ENCODE assay signal across 14 mouse cellular contexts in the genomic region with DNA sequence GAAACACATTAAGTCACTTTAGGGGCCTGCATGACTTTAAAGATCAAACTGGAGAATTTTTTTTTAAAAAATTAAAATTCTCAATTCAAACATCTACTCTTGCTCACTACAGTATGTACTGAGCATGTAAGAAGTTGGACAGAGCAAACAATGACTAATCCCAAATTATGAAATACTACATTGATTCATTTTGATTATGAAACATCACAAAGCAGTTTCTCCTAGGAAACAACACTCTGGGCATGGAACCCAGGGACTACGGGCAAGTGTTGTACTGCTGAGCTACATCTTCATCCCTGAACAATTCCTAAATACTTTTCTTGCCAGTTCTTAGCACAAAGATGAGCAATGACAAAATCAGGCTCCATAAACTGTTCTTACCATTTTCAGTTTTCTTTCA. TPM values are rescaled to one million over a fixed set of nuclear protein-coding genes. Genes with fewer than 3 reads are reported as not detected.
A peak's percentile ranks its signal among the peaks of the same experiment; 100 is the strongest.
DNase-seq lines count a peak whose midpoint lies in the region.
"Had no signal": no experiment of that assay in that cellular context is flagged by ENCODE, and none has a peak within 500 bp of the region (broad histone marks: within the 10 kb centered on the region; RNA-seq: fewer than 3 reads in every experiment).

No protein-coding gene starts in this region.

- peaks cover 52% of the 10 kb centered on the region for H3K79me2 ChIP-seq in macrophage (ENCODE audit: inconsistent target)

- 21% methylated on average over 1 of the region's 1 CpGs for WGBS in macrophage (ENCODE audit: missing documents)
- 93% methylated on average over 1 of the region's 1 CpGs for WGBS in hindbrain, embryonic 10.5 days

- peak overlapping the region; percentile 38 for H3K4me3 ChIP-seq in macrophage (ENCODE audit: inconsistent target)
- H3K4me3 ChIP-seq in hindbrain, embryonic 10.5 days: no peak overlapping the region
- H3K4me3 ChIP-seq: embryonic facial prominence, embryonic 13.5 days; heart, embryonic 15.5 days; lung, embryonic 15.5 days; midbrain, embryonic 10.5 days had no signal

- H3K4me1 ChIP-seq in hindbrain, embryonic 10.5 days (replicated peaks): no peaks in the 10 kb centered on the region
- H3K4me1 ChIP-seq: embryonic facial prominence, embryonic 13.5 days; lung, embryonic 15.5 days; midbrain, embryonic 10.5 days had no signal

- no peaks in the 10 kb centered on the region for H3K9me3 ChIP-seq in hindbrain, embryonic 10.5 days
- H3K9me3 ChIP-seq: embryonic facial prominence, embryonic 13.5 days; heart, embryonic 15.5 days; lung, embryonic 15.5 days; midbrain, embryonic 10.5 days had no signal

- no peaks in the 10 kb centered on the region for H3K36me3 ChIP-seq in macrophage (ENCODE audit: inconsistent target)
- H3K36me3 ChIP-seq in hindbrain, embryonic 10.5 days: no peaks in the 10 kb centered on the region
- H3K36me3 ChIP-seq: embryonic facial prominence, embryonic 13.5 days; heart, embryonic 15.5 days; lung, embryonic 15.5 days; midbrain, embryonic 10.5 days had no signal

- H3K27ac ChIP-seq in macrophage: peak overlapping the region; percentile 96
- H3K27ac ChIP-seq in hindbrain, embryonic 10.5 days: no peak overlapping the region
- H3K27ac ChIP-seq: embryonic facial prominence, embryonic 13.5 days; heart, embryonic 15.5 days; hindbrain, postnatal 0 days; lung, embryonic 15.5 days; midbrain, embryonic 10.5 days had no signal

- intact Hi-C loops in gastrocnemius, postnatal 14 days (cut with DNase I; ENCODE audit: low total_unique reads): no loop called here

- DNase-seq in gastrocnemius, adult 18-20 months (ENCODE audit: low spot score): peak; percentile 6
- DNase-seq in gastrocnemius, postnatal 14 days: no peak
- DNase-seq in lung, postnatal 25 days (ENCODE audit: low spot score): peak; percentile 20
- DNase-seq in lung, adult 18-20 months: no peak
- DNase-seq in NIH3T3 (ENCODE audit: low read depth): peak; percentile 72
- no peak for DNase-seq in cerebellum, postnatal 4 days (ENCODE audit: low spot score in 2 of 2)
- no peak for DNase-seq in hindbrain, embryonic 10.5 days (ENCODE audit: low spot score)
- DNase-seq: cerebellum, adult 8-10 months had no signal

- H3K27me3 ChIP-seq in hindbrain, embryonic 10.5 days (ENCODE audit: insufficient read depth, poor library complexity, severe bottlenecking): peaks cover 55% of the 10 kb centered on the region
- H3K27me3 ChIP-seq: heart, embryonic 15.5 days had no signal

RNA-seq across cellular contexts. Expression of a gene that starts 0.7 kb away (rescaled TPM):
- total RNA-seq in gastrocnemius, adult 18-20 months (2021): under 1 TPM; 0.66 to 0.95 TPM
- 1 to 10 TPM in 1 of 2 experiments, under 1 TPM in 1; 0.86 to 1.9 TPM for total RNA-seq in gastrocnemius, postnatal 14 days (2021)
- total RNA-seq in macrophage (2018; cell fraction: chromatin; rRNA removed): 100 to 1,000 TPM in 17 of 26 experiments, 10 to 100 TPM in 9; 41.0 to 220 (median 109) TPM
- total RNA-seq in macrophage (2018; cell fraction: cytosol; rRNA removed): 100 to 1,000 TPM; 183 to 319 (median 254) TPM
- total RNA-seq in macrophage (2018; cell fraction: nucleus; rRNA removed): 100 to 1,000 TPM; 121 to 443 (median 275) TPM
- polyA plus RNA-seq in macrophage (2018): 111 to 271 TPM (median 167 TPM) in 3 replicates
- polyA plus RNA-seq in hindbrain, embryonic 10.5 days (2016; fragmentation: Nextera tagmentation; extraction: Ambion mirVana): 0.24 and 0.47 TPM in 2 replicates

RNA-seq across cellular contexts. Expression of a gene that starts 52.9 kb away (rescaled TPM):
- total RNA-seq in gastrocnemius, adult 18-20 months (2021): 1 to 10 TPM; 1.6 to 1.9 TPM
- total RNA-seq in gastrocnemius, postnatal 14 days (2021): 1 to 10 TPM; 2.3 to 3.5 TPM
- 10 to 100 TPM in 2 of 26 experiments, 1 to 10 TPM in 21, under 1 TPM in 3; 0.34 to 15.8 (median 2.8) TPM for total RNA-seq in macrophage (2018; cell fraction: chromatin; rRNA removed)
- 10 to 100 TPM; 16.8 to 80.9 (median 40.2) TPM for total RNA-seq in macrophage (2018; cell fraction: cytosol; rRNA removed)
- 10 to 100 TPM in 17 of 26 experiments, 1 to 10 TPM in 9; 3.6 to 38.4 (median 12.4) TPM for total RNA-seq in macrophage (2018; cell fraction: nucleus; rRNA removed)
- polyA plus RNA-seq in macrophage (2018): 35.4 to 46.1 TPM (median 44.4 TPM) in 3 replicates
- 16.8 and 24.0 TPM in 2 replicates for polyA plus RNA-seq in hindbrain, embryonic 10.5 days (2016; fragmentation: Nextera tagmentation; extraction: Ambion mirVana)

Comparison
In these comparisons a context has a peak if more than half of its experiments do, and no peak if none do; other contexts are left out.
1. DNase-seq: peak in gastrocnemius, adult 18-20 months (single experiment), lung, postnatal 25 days (single experiment) and NIH3T3 (single experiment); none in gastrocnemius, postnatal 14 days (single experiment), lung, adult 18-20 months (0 of 2), cerebellum, postnatal 4 days (0 of 2) and hindbrain, embryonic 10.5 days (single experiment).